ENCODE assay signal across 8 mouse cellular contexts in genomic region chr19:5609171-5609546, GRCm38 (mm10). TPM values are rescaled to one million over a fixed set of nuclear protein-coding genes. Genes with fewer than 3 reads are reported as not detected.
DNase-seq lines count a peak whose midpoint lies in the region; ATAC-seq and TF ChIP-seq lines count a peak whose summit lies in the region.

No protein-coding gene starts in this region.

- no peaks in the 10 kb centered on the region for H3K27me3 ChIP-seq in lung, embryonic 14.5 days (ENCODE audit: insufficient read depth, low read length)
- H3K27me3 ChIP-seq in embryonic facial prominence, embryonic 12.5 days: no peaks in the 10 kb centered on the region
- H3K27me3 ChIP-seq in intestine, embryonic 14.5 days (replicated peaks; ENCODE audit: control insufficient read depth, insufficient read depth, low read length): no peaks in the 10 kb centered on the region
- H3K27me3 ChIP-seq in neural tube, embryonic 12.5 days (replicated peaks): no peaks in the 10 kb centered on the region

- WGBS in lung, embryonic 14.5 days: 49% methylated on average over 10 of the region's 10 CpGs
- WGBS in embryonic facial prominence, embryonic 12.5 days: 56% methylated on average over 10 of the region's 10 CpGs
- 50% methylated on average over 10 of the region's 10 CpGs for WGBS in intestine, embryonic 14.5 days
- WGBS in neural tube, embryonic 12.5 days: 68% methylated on average over 10 of the region's 10 CpGs

- peak overlapping the region; percentile 66 for H3K4me2 ChIP-seq in lung, embryonic 14.5 days
- H3K4me2 ChIP-seq in embryonic facial prominence, embryonic 12.5 days (replicated peaks): peak overlapping the region; percentile 79
- peak overlapping the region; percentile 68 for H3K4me2 ChIP-seq in intestine, embryonic 14.5 days (ENCODE audit: low read length)
- H3K4me2 ChIP-seq in neural tube, embryonic 12.5 days (replicated peaks): peak overlapping the region; percentile 79

- peaks cover 6% of the 10 kb centered on the region; the same call in 1 of the 2 replicates for H3K4me1 ChIP-seq in lung, embryonic 14.5 days (ENCODE audit: insufficient read depth)
- H3K4me1 ChIP-seq in embryonic facial prominence, embryonic 12.5 days: peaks cover 19% of the 10 kb centered on the region
- peaks cover 13% of the 10 kb centered on the region for H3K4me1 ChIP-seq in intestine, embryonic 14.5 days (replicated peaks; ENCODE audit: control insufficient read depth, insufficient read depth, low read length)
- peaks cover 21% of the 10 kb centered on the region for H3K4me1 ChIP-seq in neural tube, embryonic 12.5 days

- H3K27ac ChIP-seq in lung, embryonic 14.5 days (ENCODE audit: low read depth): peak overlapping the region; percentile 99
- peak overlapping the region; percentile 98 for H3K27ac ChIP-seq in embryonic facial prominence, embryonic 12.5 days
- peak overlapping the region; percentile 99; the same call in 1 of the 2 replicates for H3K27ac ChIP-seq in intestine, embryonic 14.5 days (ENCODE audit: low read depth)
- H3K27ac ChIP-seq in neural tube, embryonic 12.5 days: peak overlapping the region; percentile 93; the same call in 1 of the 2 replicates

- peak overlapping the region; percentile 68 for H3K4me3 ChIP-seq in lung, embryonic 14.5 days (ENCODE audit: low read depth, low read length)
- H3K4me3 ChIP-seq in embryonic facial prominence, embryonic 12.5 days: peak overlapping the region; percentile 54
- H3K4me3 ChIP-seq in intestine, embryonic 14.5 days (ENCODE audit: low read depth, low read length): peak overlapping the region; percentile 68
- H3K4me3 ChIP-seq in neural tube, embryonic 12.5 days: peak overlapping the region; percentile 63

- peaks cover 48% of the 10 kb centered on the region for H3K36me3 ChIP-seq in lung, embryonic 14.5 days (ENCODE audit: insufficient read depth)
- peaks cover 48% of the 10 kb centered on the region for H3K36me3 ChIP-seq in embryonic facial prominence, embryonic 12.5 days
- peaks cover 48% of the 10 kb centered on the region for H3K36me3 ChIP-seq in intestine, embryonic 14.5 days (ENCODE audit: control insufficient read depth, insufficient read depth, low read length)
- peaks cover 47% of the 10 kb centered on the region for H3K36me3 ChIP-seq in neural tube, embryonic 12.5 days

- no peaks in the 10 kb centered on the region for H3K9me3 ChIP-seq in lung, embryonic 14.5 days (ENCODE audit: low read depth, low read length)
- H3K9me3 ChIP-seq in embryonic facial prominence, embryonic 12.5 days: no peaks in the 10 kb centered on the region
- no peaks in the 10 kb centered on the region for H3K9me3 ChIP-seq in intestine, embryonic 14.5 days (ENCODE audit: control insufficient read depth, low read length)
- H3K9me3 ChIP-seq in neural tube, embryonic 12.5 days: no peaks in the 10 kb centered on the region

- no peak for TF ChIP-seq CTCF in lung, embryonic 14.5 days (IDR thresholded peaks at IDR 0.05; ENCODE audit: low read depth)

- H3K9ac ChIP-seq in lung, embryonic 14.5 days: peak overlapping the region; percentile 79
- peak overlapping the region; percentile 65 for H3K9ac ChIP-seq in embryonic facial prominence, embryonic 12.5 days
- peak overlapping the region; percentile 85 for H3K9ac ChIP-seq in intestine, embryonic 14.5 days (ENCODE audit: low read length)
- peak overlapping the region; percentile 75 for H3K9ac ChIP-seq in neural tube, embryonic 12.5 days

- DNase-seq in lung, embryonic 14.5 days: no peak
- DNase-seq in lung, postnatal 36 days: no peak
- no peak for DNase-seq in intestine, embryonic 14.5 days (ENCODE audit: low spot score)
- no peak for DNase-seq in spleen, adult 18-20 months
- DNase-seq in adrenal gland, adult 8-10 months: no peak

- ATAC-seq in lung, embryonic 14.5 days (ENCODE audit: insufficient read depth): no peak
- ATAC-seq in embryonic facial prominence, embryonic 12.5 days (ENCODE audit: insufficient number of reproducible peaks, insufficient read depth, low FRiP score, low TSS enrichment): no peak
- ATAC-seq in intestine, embryonic 14.5 days (replicated peaks; ENCODE audit: low FRiP score, low TSS enrichment, low read depth): no peak
- no peak for ATAC-seq in neural tube, embryonic 12.5 days (ENCODE audit: low FRiP score, low read depth)
- no peak for ATAC-seq in megakaryocyte progenitor cell, adult 5-6 weeks (replicated peaks; ENCODE audit: poor library complexity)

RNA-seq across cellular contexts. Expression of gene Kat5, which starts 0.9 kb away (rescaled TPM):
- polyA plus RNA-seq in lung, embryonic 14.5 days (2014; fragmentation: Nextera tagmentation; extraction: Ambion mirVana): 25.5 and 33.4 TPM in 2 replicates
- 61.3 and 63.7 TPM in 2 replicates for polyA plus RNA-seq in embryonic facial prominence, embryonic 12.5 days (2016; fragmentation: Nextera tagmentation; extraction: Ambion mirVana)
- 31.8 and 33.3 TPM in 2 replicates for polyA plus RNA-seq in intestine, embryonic 14.5 days (2014; fragmentation: Nextera tagmentation; extraction: Ambion mirVana)
- polyA plus RNA-seq in neural tube, embryonic 12.5 days (2016; fragmentation: Nextera tagmentation; extraction: Ambion mirVana): 67.4 and 73.3 TPM in 2 replicates
- 10 to 100 TPM; 71.6 to 90.4 (median 76.6) TPM for total RNA-seq in adrenal gland, adult 8-10 months (2022)
- 35.1 and 40.2 TPM in 2 replicates for total RNA-seq in megakaryocyte progenitor cell, adult 5-6 weeks (2015)
- total RNA-seq in megakaryocyte progenitor cell, adult 5-6 weeks (2017): 51.8 and 60.1 TPM in 2 replicates

RNA-seq across cellular contexts. Expression of gene Rnaseh2c, which starts 7.5 kb away (rescaled TPM):
- polyA plus RNA-seq in lung, embryonic 14.5 days (2014; fragmentation: Nextera tagmentation; extraction: Ambion mirVana): 138 and 145 TPM in 2 replicates
- 148 and 158 TPM in 2 replicates for polyA plus RNA-seq in embryonic facial prominence, embryonic 12.5 days (2016; fragmentation: Nextera tagmentation; extraction: Ambion mirVana)
- polyA plus RNA-seq in intestine, embryonic 14.5 days (2014; fragmentation: Nextera tagmentation; extraction: Ambion mirVana): 124 and 131 TPM in 2 replicates
- polyA plus RNA-seq in neural tube, embryonic 12.5 days (2016; fragmentation: Nextera tagmentation; extraction: Ambion mirVana): 140 and 148 TPM in 2 replicates
- total RNA-seq in adrenal gland, adult 8-10 months (2022): 100 to 1,000 TPM; 123 to 156 (median 130) TPM
- total RNA-seq in megakaryocyte progenitor cell, adult 5-6 weeks (2015): 80.3 and 150 TPM in 2 replicates
- total RNA-seq in megakaryocyte progenitor cell, adult 5-6 weeks (2017): 83.2 and 112 TPM in 2 replicates

RNA-seq across cellular contexts. Expression of gene Rela, which starts 28.1 kb away (rescaled TPM):
- 52.3 and 54.2 TPM in 2 replicates for polyA plus RNA-seq in lung, embryonic 14.5 days (2014; fragmentation: Nextera tagmentation; extraction: Ambion mirVana)
- 46.5 and 49.3 TPM in 2 replicates for polyA plus RNA-seq in embryonic facial prominence, embryonic 12.5 days (2016; fragmentation: Nextera tagmentation; extraction: Ambion mirVana)
- 46.7 and 51.2 TPM in 2 replicates for polyA plus RNA-seq in intestine, embryonic 14.5 days (2014; fragmentation: Nextera tagmentation; extraction: Ambion mirVana)
- polyA plus RNA-seq in neural tube, embryonic 12.5 days (2016; fragmentation: Nextera tagmentation; extraction: Ambion mirVana): 34.7 and 36.7 TPM in 2 replicates
- total RNA-seq in adrenal gland, adult 8-10 months (2022): 100 to 1,000 TPM in 2 of 4 experiments, 10 to 100 TPM in 2; 90.0 to 114 (median 96.4) TPM
- 37.2 and 40.0 TPM in 2 replicates for total RNA-seq in megakaryocyte progenitor cell, adult 5-6 weeks (2015)
- total RNA-seq in megakaryocyte progenitor cell, adult 5-6 weeks (2017): 36.4 and 43.2 TPM in 2 replicates

RNA-seq across cellular contexts. Expression of gene Ap5b1, which starts 41.3 kb away (rescaled TPM):
- 3.7 and 4.2 TPM in 2 replicates for polyA plus RNA-seq in lung, embryonic 14.5 days (2014; fragmentation: Nextera tagmentation; extraction: Ambion mirVana)
- polyA plus RNA-seq in embryonic facial prominence, embryonic 12.5 days (2016; fragmentation: Nextera tagmentation; extraction: Ambion mirVana): 2.8 and 3.2 TPM in 2 replicates
- 6.1 and 6.5 TPM in 2 replicates for polyA plus RNA-seq in intestine, embryonic 14.5 days (2014; fragmentation: Nextera tagmentation; extraction: Ambion mirVana)
- 2.5 and 2.8 TPM in 2 replicates for polyA plus RNA-seq in neural tube, embryonic 12.5 days (2016; fragmentation: Nextera tagmentation; extraction: Ambion mirVana)
- 10 to 100 TPM; 10.8 to 15.7 (median 13.1) TPM for total RNA-seq in adrenal gland, adult 8-10 months (2022)
- 8.9 and 10.5 TPM in 2 replicates for total RNA-seq in megakaryocyte progenitor cell, adult 5-6 weeks (2015)
- total RNA-seq in megakaryocyte progenitor cell, adult 5-6 weeks (2017): 7.4 and 9.6 TPM in 2 replicates

RNA-seq across cellular contexts. Expression of gene Ovol1, which starts 48.7 kb away (rescaled TPM):
- 0.89 and 1.0 TPM in 2 replicates for polyA plus RNA-seq in lung, embryonic 14.5 days (2014; fragmentation: Nextera tagmentation; extraction: Ambion mirVana)
- 1.3 and 1.6 TPM in 2 replicates for polyA plus RNA-seq in embryonic facial prominence, embryonic 12.5 days (2016; fragmentation: Nextera tagmentation; extraction: Ambion mirVana)
- 17.5 and 18.6 TPM in 2 replicates for polyA plus RNA-seq in intestine, embryonic 14.5 days (2014; fragmentation: Nextera tagmentation; extraction: Ambion mirVana)
- 0.29 and 0.32 TPM in 2 replicates for polyA plus RNA-seq in neural tube, embryonic 12.5 days (2016; fragmentation: Nextera tagmentation; extraction: Ambion mirVana)
- not detected for total RNA-seq in adrenal gland, adult 8-10 months (2022)
- not detected in 2 replicates for total RNA-seq in megakaryocyte progenitor cell, adult 5-6 weeks (2015)
- total RNA-seq in megakaryocyte progenitor cell, adult 5-6 weeks (2017): not detected in 2 replicates
